Mouse (Mus musculus): ENCODE data around the gene Zfp46. TPM values are rescaled to one million over a fixed set of nuclear protein-coding genes. Genes with fewer than 3 reads are reported as not detected.

Gene Zfp46
- polyA plus RNA-seq, 1 experiment: 6.0 TPM

DNA sequence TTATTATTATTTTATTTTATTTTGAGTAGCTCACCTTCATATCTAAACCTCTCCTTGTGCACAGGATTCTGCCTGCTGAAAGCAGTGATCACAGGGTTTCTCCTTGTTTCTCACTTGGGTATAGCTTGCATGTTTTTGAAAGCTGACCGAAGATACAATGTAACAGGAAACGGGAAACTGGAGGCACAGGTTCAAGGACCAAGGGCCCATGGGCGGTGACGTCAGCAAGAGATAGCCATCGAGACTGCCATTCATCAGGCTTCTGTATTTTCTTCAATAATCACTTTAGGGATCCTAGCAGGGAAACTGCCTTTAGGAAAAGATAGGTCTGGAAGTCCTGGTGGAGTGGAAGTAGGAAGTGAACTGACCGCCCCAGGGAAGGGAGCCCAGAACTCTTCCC, 7.2 kb downstream of the Zfp46 start:
- Histone ChIP-seq H3K27ac (ENCODE audit: insufficient read depth, low read length) (no peak overlapping the region), H3K4me3 (ENCODE audit: low read depth, low read length) (no peak overlapping the region), H3K27me3 (ENCODE audit: control insufficient read depth, insufficient read depth, low read length, poor library complexity, severe bottlenecking) (no peaks in the 10 kb centered on the region), H3K9me3 (replicated peaks; ENCODE audit: control insufficient read depth, insufficient read depth, low read length, poor library complexity, severe bottlenecking) (no peaks in the 10 kb centered on the region), H3K36me3 (ENCODE audit: control insufficient read depth, insufficient read depth, low read length, poor library complexity, severe bottlenecking) (no peaks in the 10 kb centered on the region), H3K4me1 (ENCODE audit: control insufficient read depth, insufficient read depth, low read length) (no peaks in the 10 kb centered on the region), H3K9ac (ENCODE audit: low read depth, poor library complexity, severe bottlenecking) (no peak overlapping the region)
- TF ChIP-seq CTCF (IDR thresholded peaks at IDR 0.05; ENCODE audit: low read depth, low read length) (no peak), POLR2A (IDR thresholded peaks at IDR 0.05; ENCODE audit: insufficient read depth, low read length) (no peak)

DNA sequence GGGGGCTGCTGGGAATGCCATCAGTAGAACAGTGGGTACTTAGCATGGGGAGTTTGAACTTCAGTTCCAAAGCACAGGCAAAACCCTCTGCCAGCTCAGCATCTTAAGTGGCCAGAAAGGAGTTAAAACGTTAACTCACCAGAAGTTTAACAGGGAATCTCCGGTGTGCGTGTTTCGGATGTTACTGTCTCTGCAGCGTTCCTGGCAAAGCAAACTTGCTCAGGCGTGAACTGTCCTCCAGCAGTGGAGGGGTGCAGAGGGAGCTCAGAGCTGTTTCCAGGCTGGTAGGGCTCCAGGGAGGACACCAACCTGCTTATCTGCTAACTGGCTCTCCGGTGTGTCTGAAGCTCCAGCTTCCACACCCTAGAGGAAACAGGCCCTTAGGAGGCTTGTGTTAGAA, 11.5 kb downstream of the Zfp46 start:
- Histone ChIP-seq H3K27ac (ENCODE audit: insufficient read depth, low read length) (no peak overlapping the region), H3K9ac (ENCODE audit: low read depth, poor library complexity, severe bottlenecking) (no peak overlapping the region), H3K27me3 (ENCODE audit: control insufficient read depth, insufficient read depth, low read length, poor library complexity, severe bottlenecking) (no peaks in the 10 kb centered on the region), H3K9me3 (replicated peaks; ENCODE audit: control insufficient read depth, insufficient read depth, low read length, poor library complexity, severe bottlenecking) (no peaks in the 10 kb centered on the region), H3K4me3 (ENCODE audit: low read depth, low read length) (no peak overlapping the region), H3K36me3 (ENCODE audit: control insufficient read depth, insufficient read depth, low read length, poor library complexity, severe bottlenecking) (no peaks in the 10 kb centered on the region), H3K4me1 (ENCODE audit: control insufficient read depth, insufficient read depth, low read length) (no peaks in the 10 kb centered on the region)
- no peak for TF ChIP-seq CTCF (IDR thresholded peaks at IDR 0.05; ENCODE audit: low read depth, low read length)
- no peak for TF ChIP-seq POLR2A (IDR thresholded peaks at IDR 0.05; ENCODE audit: insufficient read depth, low read length)
- TF ChIP-seq EP300 (IDR thresholded peaks at IDR 0.05; ENCODE audit: insufficient read depth, low read depth, low read length): no peak

DNA sequence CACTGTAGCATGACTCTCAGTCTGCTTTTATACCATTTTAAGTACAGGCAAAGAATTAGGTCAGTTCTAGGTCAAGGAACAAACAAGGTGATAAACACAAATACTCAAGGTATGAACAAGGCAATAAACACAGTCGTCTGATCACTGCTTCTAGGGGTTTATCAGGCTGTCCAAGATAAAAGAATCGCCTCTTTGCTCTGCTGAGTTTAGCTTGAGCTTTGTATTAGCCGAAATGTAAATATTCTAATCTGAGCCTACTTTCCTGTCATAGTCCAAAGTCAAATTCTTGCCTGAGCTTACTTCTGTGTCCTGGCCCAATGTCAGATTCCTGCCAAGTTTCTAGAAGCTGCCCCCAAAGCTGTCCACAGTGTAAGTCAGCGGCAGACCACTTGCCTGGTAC, 18.0 kb downstream of the Zfp46 start:
- Histone ChIP-seq H3K4me1 (ENCODE audit: control insufficient read depth, insufficient read depth, low read length) (no peaks in the 10 kb centered on the region), H3K27ac (ENCODE audit: insufficient read depth, low read length) (no peak overlapping the region), H3K9ac (ENCODE audit: low read depth, poor library complexity, severe bottlenecking) (no peak overlapping the region), H3K27me3 (ENCODE audit: control insufficient read depth, insufficient read depth, low read length, poor library complexity, severe bottlenecking) (no peaks in the 10 kb centered on the region), H3K36me3 (ENCODE audit: control insufficient read depth, insufficient read depth, low read length, poor library complexity, severe bottlenecking) (no peaks in the 10 kb centered on the region), H3K9me3 (replicated peaks; ENCODE audit: control insufficient read depth, insufficient read depth, low read length, poor library complexity, severe bottlenecking) (no peaks in the 10 kb centered on the region), H3K4me3 (ENCODE audit: low read depth, low read length) (no peak overlapping the region)
- TF ChIP-seq EP300 (IDR thresholded peaks at IDR 0.05; ENCODE audit: insufficient read depth, low read depth, low read length) (no peak), POLR2A (IDR thresholded peaks at IDR 0.05; ENCODE audit: insufficient read depth, low read length) (no peak), CTCF (IDR thresholded peaks at IDR 0.05; ENCODE audit: low read depth, low read length) (no peak)

DNA sequence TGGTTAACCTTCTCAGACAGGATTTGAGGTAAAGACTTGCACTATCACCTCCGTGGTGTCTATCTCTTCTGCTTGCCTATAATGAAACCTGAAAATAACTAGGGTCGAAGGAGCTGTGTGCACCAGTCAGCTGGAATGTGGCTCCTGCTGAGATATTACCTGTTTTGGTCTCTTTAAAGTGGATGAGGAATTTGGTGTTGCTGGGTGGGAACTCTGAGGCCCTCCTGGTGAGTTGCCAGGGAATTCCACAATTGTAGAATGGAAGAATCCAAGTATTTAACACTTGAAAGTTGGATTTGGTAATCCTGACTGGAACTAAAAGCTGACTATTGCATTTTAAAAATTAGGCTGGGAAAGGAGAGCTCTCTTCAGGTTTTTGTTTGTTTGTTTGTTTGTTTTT, 19.7 kb downstream of the Zfp46 start:
- TF ChIP-seq POLR2A (IDR thresholded peaks at IDR 0.05; ENCODE audit: insufficient read depth, low read length): no peak
- TF ChIP-seq EP300 (IDR thresholded peaks at IDR 0.05; ENCODE audit: insufficient read depth, low read depth, low read length): no peak
- no peak for TF ChIP-seq CTCF (IDR thresholded peaks at IDR 0.05; ENCODE audit: low read depth, low read length)
- no peaks in the 10 kb centered on the region for H3K27me3 ChIP-seq (ENCODE audit: control insufficient read depth, insufficient read depth, low read length, poor library complexity, severe bottlenecking)

DNA sequence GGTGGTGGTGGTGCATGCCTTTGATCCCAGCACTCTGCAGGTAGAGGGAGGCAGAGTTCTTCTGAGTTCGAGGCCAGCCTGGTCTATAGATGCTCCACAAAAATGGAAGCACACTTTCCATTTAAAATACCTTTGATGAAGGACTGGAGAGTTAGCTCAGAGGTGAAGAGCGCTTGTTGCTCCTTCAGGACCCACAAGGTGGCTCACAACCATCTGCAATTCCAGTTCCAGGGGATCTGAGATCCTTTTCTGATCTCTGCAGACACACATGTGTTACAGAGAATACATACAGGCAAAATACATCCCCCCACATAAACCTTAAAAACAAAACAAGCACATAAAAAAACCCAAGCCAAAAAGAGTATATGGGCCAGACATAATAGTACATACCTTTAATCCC, 23.9 kb downstream of the Zfp46 start:
- TF ChIP-seq EP300 (IDR thresholded peaks at IDR 0.05; ENCODE audit: insufficient read depth, low read depth, low read length): no peak
- TF ChIP-seq POLR2A (IDR thresholded peaks at IDR 0.05; ENCODE audit: insufficient read depth, low read length): no peak
- TF ChIP-seq CTCF (IDR thresholded peaks at IDR 0.05; ENCODE audit: low read depth, low read length): no peak
- H3K27me3 ChIP-seq (ENCODE audit: control insufficient read depth, insufficient read depth, low read length, poor library complexity, severe bottlenecking): no peaks in the 10 kb centered on the region
- H3K36me3 ChIP-seq (ENCODE audit: control insufficient read depth, insufficient read depth, low read length, poor library complexity, severe bottlenecking): no peaks in the 10 kb centered on the region
- H3K4me1 ChIP-seq (ENCODE audit: control insufficient read depth, insufficient read depth, low read length): no peaks in the 10 kb centered on the region
- H3K4me3 ChIP-seq (ENCODE audit: low read depth, low read length): no peak overlapping the region
- no peak overlapping the region for H3K27ac ChIP-seq (ENCODE audit: insufficient read depth, low read length)
- no peak overlapping the region for H3K9ac ChIP-seq (ENCODE audit: low read depth, poor library complexity, severe bottlenecking)
- H3K9me3 ChIP-seq (replicated peaks; ENCODE audit: control insufficient read depth, insufficient read depth, low read length, poor library complexity, severe bottlenecking): no peaks in the 10 kb centered on the region

More for the DNA sequence above, 19.7 kb downstream of the Zfp46 start:
- Histone ChIP-seq H3K4me1 (ENCODE audit: control insufficient read depth, insufficient read depth, low read length) (no peaks in the 10 kb centered on the region), H3K9me3 (replicated peaks; ENCODE audit: control insufficient read depth, insufficient read depth, low read length, poor library complexity, severe bottlenecking) (no peaks in the 10 kb centered on the region), H3K27ac (ENCODE audit: insufficient read depth, low read length) (no peak overlapping the region), H3K36me3 (ENCODE audit: control insufficient read depth, insufficient read depth, low read length, poor library complexity, severe bottlenecking) (no peaks in the 10 kb centered on the region), H3K9ac (ENCODE audit: low read depth, poor library complexity, severe bottlenecking) (no peak overlapping the region), H3K4me3 (ENCODE audit: low read depth, low read length) (no peak overlapping the region)

DNA sequence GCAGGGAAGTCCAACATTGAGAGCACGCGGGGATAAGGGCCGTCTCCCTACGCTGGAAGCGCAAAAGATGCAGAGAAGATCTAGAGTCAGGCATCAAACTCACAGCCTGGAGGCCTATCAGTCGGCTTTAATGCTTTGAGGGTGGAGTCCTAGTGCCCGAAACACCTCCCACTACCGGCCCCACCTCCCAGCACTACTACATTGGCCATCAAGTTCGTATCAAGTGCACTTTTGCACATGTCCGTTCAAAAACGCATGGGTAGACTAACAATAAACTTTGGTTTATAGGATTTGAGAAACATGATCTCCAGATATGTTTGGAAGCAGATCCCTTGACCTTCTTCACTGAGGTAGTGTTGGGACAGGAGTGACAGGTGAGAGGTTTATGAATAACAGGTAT, 25.3 kb downstream of the Zfp46 start:
- Histone ChIP-seq H3K27me3 (ENCODE audit: control insufficient read depth, insufficient read depth, low read length, poor library complexity, severe bottlenecking) (no peaks in the 10 kb centered on the region), H3K4me1 (ENCODE audit: control insufficient read depth, insufficient read depth, low read length) (no peaks in the 10 kb centered on the region), H3K27ac (ENCODE audit: insufficient read depth, low read length) (peak overlapping the region; percentile 49), H3K9ac (ENCODE audit: low read depth, poor library complexity, severe bottlenecking) (peak overlapping the region; percentile 46), H3K9me3 (replicated peaks; ENCODE audit: control insufficient read depth, insufficient read depth, low read length, poor library complexity, severe bottlenecking) (no peaks in the 10 kb centered on the region), H3K4me3 (ENCODE audit: low read depth, low read length) (peak overlapping the region; percentile 65), H3K36me3 (ENCODE audit: control insufficient read depth, insufficient read depth, low read length, poor library complexity, severe bottlenecking) (no peaks in the 10 kb centered on the region)
- TF ChIP-seq EP300 (IDR thresholded peaks at IDR 0.05; ENCODE audit: insufficient read depth, low read depth, low read length) (no peak), CTCF (IDR thresholded peaks at IDR 0.05; ENCODE audit: low read depth, low read length) (no peak), POLR2A (IDR thresholded peaks at IDR 0.05; ENCODE audit: insufficient read depth, low read length) (no peak)
